Mouse (Mus musculus) bone marrow macrophage, adult 2 months (primary cell): ENCODE results near the gene Eno3.

Source experiments
- CTCF ChIP-seq: IDR thresholded peaks from 2 replicates; pipeline ENCODE4 v1.5.1; 2012; ENCODE audit warnings: low read depth, mild to moderate bottlenecking, low read length, moderate library complexity
- POLR2A ChIP-seq: IDR thresholded peaks from 2 replicates; pipeline ENCODE4 v1.6.1; 2012; ENCODE audit warnings: mild to moderate bottlenecking, low read depth, low read length, borderline replicate concordance

- TF ChIP-seq CTCF = peak; percentile 65
- no peak for TF ChIP-seq POLR2A
These were observed 31.5 kb upstream of the Eno3 start for GRCm38 (mm10) chr11:70625473-70625872.
